Mouse (Mus musculus) gastrocnemius, postnatal 14 days (tissue): ENCODE results near the gene Oosp3. TPM values are rescaled to one million over a fixed set of nuclear protein-coding genes. Genes with fewer than 3 reads are reported as not detected.

ENCODE experiments used
- DNase-seq: peaks from one replicate; pipeline ENCODE4 v3.0.0; 2021; ENCODE audit warnings: mixed read lengths
- intact Hi-C: fragments of 180-260 bp; cut with DNase I; formaldehyde crosslinking; loops from one replicate; pipeline ENCODE4 v1.15.1; 2025; ENCODE audit warnings: low total_unique reads
- long read RNA-seq, 2 experiments: library from polyadenylated mRNA; stranded (forward); transcript quantifications; one replicate each; pipeline ENCODE4 v2.0.0; 2021
- total RNA-seq, 2 experiments: library from RNA; stranded (reverse); gene quantifications; 2 replicates each; pipeline ENCODE4 v1.2.3; 2021

Gene Oosp3
- not detected for total RNA-seq
- long read RNA-seq, experiment 1: 0 reads
- long read RNA-seq, experiment 2: 0 reads

GRCm38 (mm10) chr19:11696755-11697154, at the start of gene Oosp3:
Gene Oosp3 (plus strand): TSS chr19:11697055.
- intact Hi-C loops: no loop called here
- DNase-seq: no peak

- DNase-seq: no peak
- intact Hi-C loops: no loop called here
These were observed 47.3 kb upstream of the Oosp3 start for GRCm38 (mm10) chr19:11649564-11649963.

GRCm38 (mm10) chr19:11659142-11659541, 37.7 kb upstream of the Oosp3 start:
- no peak for DNase-seq
- intact Hi-C loops: no loop called here

GRCm38 (mm10) chr19:11660459-11660858, 36.4 kb upstream of the Oosp3 start, which contains the start of gene Oosp2:
Gene Oosp2 (minus strand): TSS chr19:11660559.
- intact Hi-C loops: no loop called here
- no peak for DNase-seq

GRCm38 (mm10) chr19:11661562-11661961, 35.3 kb upstream of the Oosp3 start:
- intact Hi-C loops: no loop called here
- no peak for DNase-seq

GRCm38 (mm10) chr19:11690839-11691238, 6.0 kb upstream of the Oosp3 start, which contains the start of gene Oosp1:
Gene Oosp1 (minus strand): TSS chr19:11691150.
- intact Hi-C loops: no loop called here
- DNase-seq: no peak

- intact Hi-C loops: no loop called here
These were observed 5.4 kb upstream of the Oosp3 start for GRCm38 (mm10) chr19:11691454-11691853.

GRCm38 (mm10) chr19:11698342-11698741, 1.5 kb downstream of the Oosp3 start:
- intact Hi-C loops: no loop called here
- DNase-seq: no peak

More at GRCm38 (mm10) chr19:11691454-11691853, 5.4 kb upstream of the Oosp3 start:
- DNase-seq: no peak

- intact Hi-C loops: no loop called here
- DNase-seq: no peak
These were observed 15.6 kb downstream of the Oosp3 start for GRCm38 (mm10) chr19:11712451-11712850.

GRCm38 (mm10) chr19:11720071-11720470, 23.2 kb downstream of the Oosp3 start:
- intact Hi-C loops: no loop called here

GRCm38 (mm10) chr19:11723870-11724269, 27.0 kb downstream of the Oosp3 start:
- no peak for DNase-seq
- intact Hi-C loops: no loop called here

More at GRCm38 (mm10) chr19:11720071-11720470, 23.2 kb downstream of the Oosp3 start:
- DNase-seq: no peak

- DNase-seq: no peak
- intact Hi-C loops: no loop called here
These were observed 27.4 kb downstream of the Oosp3 start for GRCm38 (mm10) chr19:11724275-11724674.

- DNase-seq: no peak
- intact Hi-C loops: no loop called here
These were observed 29.1 kb downstream of the Oosp3 start for GRCm38 (mm10) chr19:11725915-11726314.

- intact Hi-C loops: no loop called here
- DNase-seq: no peak
These were observed 30.4 kb downstream of the Oosp3 start for GRCm38 (mm10) chr19:11727304-11727703.

- no peak for DNase-seq
- intact Hi-C loops: no loop called here
These were observed 33.4 kb downstream of the Oosp3 start for GRCm38 (mm10) chr19:11730278-11730677.

- no peak for DNase-seq
- intact Hi-C loops: no loop called here
These were observed 39.6 kb downstream of the Oosp3 start for GRCm38 (mm10) chr19:11736455-11736854.

- intact Hi-C loops: no loop called here
These were observed 48.8 kb downstream of the Oosp3 start for GRCm38 (mm10) chr19:11745680-11746079.

GRCm38 (mm10) chr19:11747298-11747697, 50.4 kb downstream of the Oosp3 start, which contains the start of gene Gif:
Gene Gif (plus strand): TSS chr19:11747554.
- intact Hi-C loops: no loop called here
- no peak for DNase-seq

More at GRCm38 (mm10) chr19:11745680-11746079, 48.8 kb downstream of the Oosp3 start:
- DNase-seq: no peak
